Mouse (Mus musculus) left cerebral cortex, adult 8-10 months (tissue): ENCODE data around the gene Sorcs2. TPM values are rescaled to one million over a fixed set of nuclear protein-coding genes. Genes with fewer than 3 reads are reported as not detected.

ENCODE experiments used
- DNase-seq, 2 experiments: peaks; one replicate each; pipeline ENCODE4 v3.0.0; 2022; ENCODE audit warnings: low spot score in 2 of 2
- total RNA-seq, 4 experiments: library from RNA; stranded (reverse); gene quantifications; 2 replicates each; pipeline ENCODE4 v1.2.4; 2022

Gene Sorcs2
- total RNA-seq, result 10 to 100 TPM; 37.3 to 41.7 (median 41.3) TPM

GRCm38 (mm10) chr5:36397837-36398282 is at the start of gene Sorcs2:
TSS of gene Sorcs2 (minus strand) at chr5:36398139.
- DNase-seq, result peak; percentile 65 to 81

- DNase-seq, result no peak
These were observed 48.4 kb upstream of the Sorcs2 start for GRCm38 (mm10) chr5:36446166-36446890.

GRCm38 (mm10) chr5:36445028-36445427 is 47.1 kb upstream of the Sorcs2 start:
- no peak for DNase-seq

- no peak for DNase-seq
These were observed 46.7 kb upstream of the Sorcs2 start for GRCm38 (mm10) chr5:36444611-36445010.

- DNase-seq, result no peak
These were observed 42.8 kb upstream of the Sorcs2 start for GRCm38 (mm10) chr5:36440741-36441140.

- no peak for DNase-seq
These were observed 38.9 kb upstream of the Sorcs2 start for GRCm38 (mm10) chr5:36436858-36437257.

GRCm38 (mm10) chr5:36434398-36434967 is 36.5 kb upstream of the Sorcs2 start:
- DNase-seq, result no peak

GRCm38 (mm10) chr5:36431711-36432110 is 33.8 kb upstream of the Sorcs2 start:
- DNase-seq, result no peak

GRCm38 (mm10) chr5:36429551-36429950 is 31.6 kb upstream of the Sorcs2 start:
- no peak for DNase-seq

- DNase-seq, result no peak
These were observed 29.9 kb upstream of the Sorcs2 start for GRCm38 (mm10) chr5:36427831-36428230.

- DNase-seq, result peak in 1 of 2 experiments; percentile 61
These were observed 28.5 kb upstream of the Sorcs2 start for GRCm38 (mm10) chr5:36426404-36426803.

- no peak for DNase-seq
These were observed 26.7 kb upstream of the Sorcs2 start for GRCm38 (mm10) chr5:36424676-36425075.

- DNase-seq, result no peak
These were observed 24.8 kb upstream of the Sorcs2 start for GRCm38 (mm10) chr5:36422689-36423088.

GRCm38 (mm10) chr5:36419861-36420260 is 21.9 kb upstream of the Sorcs2 start:
- no peak for DNase-seq

GRCm38 (mm10) chr5:36414712-36415331 is 16.9 kb upstream of the Sorcs2 start:
- DNase-seq, result no peak

GRCm38 (mm10) chr5:36398463-36399364 is 775 bp upstream of the Sorcs2 start:
- DNase-seq, result peak in 1 of 2 experiments; percentile 37

GRCm38 (mm10) chr5:36397384-36397759 is 567 bp downstream of the Sorcs2 start:
- no peak for DNase-seq

- DNase-seq, result no peak
These were observed 1.2 kb downstream of the Sorcs2 start for GRCm38 (mm10) chr5:36396491-36397383.

- DNase-seq, result peak; percentile 61 to 70
These were observed 1.9 kb downstream of the Sorcs2 start for GRCm38 (mm10) chr5:36396011-36396410.

GRCm38 (mm10) chr5:36394840-36395515 is 3.0 kb downstream of the Sorcs2 start:
- no peak for DNase-seq
